Mouse (Mus musculus) heart, adult 8-10 months (tissue): ENCODE results near the gene Rasgef1c. TPM values are rescaled to one million over a fixed set of nuclear protein-coding genes. Genes with fewer than 3 reads are reported as not detected.

Experiments
- DNase-seq: peaks from one replicate; pipeline ENCODE4 v3.0.0; 2022; ENCODE audit warnings: low spot score
- total RNA-seq, 4 experiments: library from RNA; stranded (reverse); gene quantifications; 2 replicates each; pipeline ENCODE4 v1.2.4; 2022

The Rasgef1c gene
- under 1 TPM; 0.23 to 0.56 (median 0.44) TPM for total RNA-seq

- peak; percentile 21 for DNase-seq
Observed at GRCm38 (mm10) chr11:49901659-49902458, at the start of gene Rasgef1c. Gene Rasgef1c (plus strand): TSS chr11:49901835.

- no peak for DNase-seq
Observed at GRCm38 (mm10) chr11:49855144-49855543, 46.5 kb upstream of the Rasgef1c start.

- DNase-seq = no peak
Observed at GRCm38 (mm10) chr11:49861139-49861538, 40.5 kb upstream of the Rasgef1c start.

- DNase-seq = no peak
Observed at GRCm38 (mm10) chr11:49863926-49864325, 37.7 kb upstream of the Rasgef1c start.

- no peak for DNase-seq
Observed at GRCm38 (mm10) chr11:49867320-49867719, 34.3 kb upstream of the Rasgef1c start.

- peak; percentile 58 for DNase-seq
Observed at GRCm38 (mm10) chr11:49869762-49870161, 31.9 kb upstream of the Rasgef1c start.

GRCm38 (mm10) chr11:49871914-49872313 lies 29.7 kb upstream of the Rasgef1c start:
- DNase-seq = peak; percentile 11

GRCm38 (mm10) chr11:49872779-49873178 lies 28.9 kb upstream of the Rasgef1c start:
- no peak for DNase-seq

- peak; percentile 31 for DNase-seq
Observed at GRCm38 (mm10) chr11:49876948-49877817, 24.5 kb upstream of the Rasgef1c start.

GRCm38 (mm10) chr11:49879950-49880642 lies 21.5 kb upstream of the Rasgef1c start:
- no peak for DNase-seq

GRCm38 (mm10) chr11:49883394-49883793 lies 18.2 kb upstream of the Rasgef1c start:
- no peak for DNase-seq

GRCm38 (mm10) chr11:49888469-49888868 lies 13.2 kb upstream of the Rasgef1c start:
- DNase-seq = no peak

GRCm38 (mm10) chr11:49891993-49892392 lies 9.6 kb upstream of the Rasgef1c start:
- no peak for DNase-seq

GRCm38 (mm10) chr11:49893806-49894205 lies 7.8 kb upstream of the Rasgef1c start:
- no peak for DNase-seq

- no peak for DNase-seq
Observed at GRCm38 (mm10) chr11:49895966-49896590, 5.6 kb upstream of the Rasgef1c start.

GRCm38 (mm10) chr11:49900043-49900442 lies 1.6 kb upstream of the Rasgef1c start:
- DNase-seq = no peak

- no peak for DNase-seq
Observed at GRCm38 (mm10) chr11:49900962-49901658, 525 bp upstream of the Rasgef1c start.

GRCm38 (mm10) chr11:49903333-49903732 lies 1.7 kb downstream of the Rasgef1c start:
- DNase-seq = peak; percentile 61

- DNase-seq = no peak
Observed at GRCm38 (mm10) chr11:49918521-49919180, 17.0 kb downstream of the Rasgef1c start.

GRCm38 (mm10) chr11:49919304-49919703 lies 17.7 kb downstream of the Rasgef1c start:
- no peak for DNase-seq
